Mouse (Mus musculus) adrenal gland, adult 2 months (tissue): ENCODE results near the gene Prom2. TPM values are rescaled to one million over a fixed set of nuclear protein-coding genes. Genes with fewer than 3 reads are reported as not detected.

Experiments used
- DNase-seq: peaks from one replicate; pipeline ENCODE4 v3.0.0; 2021
- polyA plus RNA-seq: library from polyadenylated mRNA; depleted of rRNA; stranded (reverse); fragments of >200 nt; gene quantifications from 2 replicates; pipeline ENCODE4 v1.2.3, GENCODE M21; 2012
- total RNA-seq, 2 experiments: library from RNA; stranded (reverse); gene quantifications; 2 replicates each; pipeline ENCODE4 v1.2.3; 2021

Gene Prom2
- total and polyA plus RNA-seq, 3 experiments, result 0.37 to 0.83 (median 0.63) TPM

- DNase-seq, result no peak
Observed at GRCm38 (mm10) chr2:127523950-127524729, 17.1 kb downstream of the Prom2 start.

- peak; percentile 24 for DNase-seq
Observed at GRCm38 (mm10) chr2:127522006-127522441, 19.2 kb downstream of the Prom2 start, which contains the start of gene Kcnip3. Gene Kcnip3, minus strand, starts transcription at chr2:127522094.

- DNase-seq, result peak; percentile 7
Observed at GRCm38 (mm10) chr2:127521172-127522005, 19.9 kb downstream of the Prom2 start.

GRCm38 (mm10) chr2:127520123-127520522 lies 21.1 kb downstream of the Prom2 start:
- no peak for DNase-seq

GRCm38 (mm10) chr2:127519308-127519707 lies 22.0 kb downstream of the Prom2 start:
- no peak for DNase-seq

GRCm38 (mm10) chr2:127518831-127519230 lies 22.4 kb downstream of the Prom2 start:
- DNase-seq, result no peak

- peak; percentile 10 for DNase-seq
Observed at GRCm38 (mm10) chr2:127518273-127518672, 23.0 kb downstream of the Prom2 start.

- DNase-seq, result no peak
Observed at GRCm38 (mm10) chr2:127517081-127517480, 24.2 kb downstream of the Prom2 start.

- DNase-seq, result no peak
Observed at GRCm38 (mm10) chr2:127514380-127515124, 26.7 kb downstream of the Prom2 start.

- DNase-seq, result no peak
Observed at GRCm38 (mm10) chr2:127513244-127513643, 28.0 kb downstream of the Prom2 start.

GRCm38 (mm10) chr2:127511426-127511825 lies 29.8 kb downstream of the Prom2 start:
- no peak for DNase-seq

- peak; percentile 63 for DNase-seq
Observed at GRCm38 (mm10) chr2:127507967-127508660, 33.2 kb downstream of the Prom2 start.

GRCm38 (mm10) chr2:127507077-127507774 lies 34.0 kb downstream of the Prom2 start:
- DNase-seq, result peak; percentile 74

- DNase-seq, result no peak
Observed at GRCm38 (mm10) chr2:127506131-127506632, 35.1 kb downstream of the Prom2 start.

GRCm38 (mm10) chr2:127505196-127505595 lies 36.1 kb downstream of the Prom2 start:
- no peak for DNase-seq

GRCm38 (mm10) chr2:127503751-127504549 lies 37.3 kb downstream of the Prom2 start:
- DNase-seq, result no peak

- DNase-seq, result peak; percentile 50
Observed at GRCm38 (mm10) chr2:127501061-127501460, 40.2 kb downstream of the Prom2 start.

- DNase-seq, result no peak
Observed at GRCm38 (mm10) chr2:127498750-127499149, 42.5 kb downstream of the Prom2 start.

GRCm38 (mm10) chr2:127496321-127496720 lies 44.9 kb downstream of the Prom2 start:
- DNase-seq, result no peak
